Mouse (Mus musculus) olfactory bulb, adult 2 months (tissue): ENCODE results near the gene Smc4.

Experiments
- CTCF ChIP-seq: fragments of 200-500 bp; IDR thresholded peaks from 2 replicates; pipeline ENCODE4 v1.5.1; 2012; ENCODE audit warnings: low read depth, mild to moderate bottlenecking, low read length, moderate library complexity; ENCODE audit not compliant: insufficient read depth
- POLR2A ChIP-seq: fragments of 200-500 bp; IDR thresholded peaks from 2 replicates; pipeline ENCODE4 v1.6.1; 2012; ENCODE audit warnings: mild to moderate bottlenecking, low read depth, low read length, moderate library complexity; ENCODE audit not compliant: insufficient read depth

- TF ChIP-seq CTCF, result no peak
- TF ChIP-seq POLR2A, result no peak
Observed at GRCm38 (mm10) chr3:68977696-68978095, 26.8 kb upstream of the Smc4 start.
